Mouse (Mus musculus) ovary, adult 18-20 months (tissue): Measurements from ENCODE around the gene Ripor2.

Source experiments
- DNase-seq: peaks from one replicate; pipeline ENCODE4 v3.0.0; 2022; ENCODE audit warnings: low spot score, mixed read lengths

Ripor2 gene

DNA sequence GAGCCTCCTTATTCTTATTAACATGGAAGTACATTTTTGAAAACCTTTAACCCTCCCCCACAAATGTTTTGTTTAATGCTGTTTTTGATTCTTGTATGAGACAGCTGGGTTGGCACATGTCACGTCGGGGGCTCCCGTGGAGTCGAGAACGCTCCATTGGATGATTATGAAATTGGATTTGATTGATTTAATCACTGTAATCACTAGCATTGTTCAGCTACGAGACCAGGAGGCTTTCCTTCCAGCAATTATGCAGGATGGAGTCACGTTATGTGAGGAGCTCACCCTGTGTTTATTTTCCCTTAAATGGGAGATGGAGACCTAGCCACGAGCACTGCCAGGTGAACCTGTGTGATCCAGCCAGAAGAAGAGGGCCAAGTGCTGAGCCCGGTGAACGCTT, at the start of gene Ripor2:
Gene Ripor2, plus strand, starts transcription at position 357 of the 400 bp plus-strand sequence.
- DNase-seq = no peak

DNA sequence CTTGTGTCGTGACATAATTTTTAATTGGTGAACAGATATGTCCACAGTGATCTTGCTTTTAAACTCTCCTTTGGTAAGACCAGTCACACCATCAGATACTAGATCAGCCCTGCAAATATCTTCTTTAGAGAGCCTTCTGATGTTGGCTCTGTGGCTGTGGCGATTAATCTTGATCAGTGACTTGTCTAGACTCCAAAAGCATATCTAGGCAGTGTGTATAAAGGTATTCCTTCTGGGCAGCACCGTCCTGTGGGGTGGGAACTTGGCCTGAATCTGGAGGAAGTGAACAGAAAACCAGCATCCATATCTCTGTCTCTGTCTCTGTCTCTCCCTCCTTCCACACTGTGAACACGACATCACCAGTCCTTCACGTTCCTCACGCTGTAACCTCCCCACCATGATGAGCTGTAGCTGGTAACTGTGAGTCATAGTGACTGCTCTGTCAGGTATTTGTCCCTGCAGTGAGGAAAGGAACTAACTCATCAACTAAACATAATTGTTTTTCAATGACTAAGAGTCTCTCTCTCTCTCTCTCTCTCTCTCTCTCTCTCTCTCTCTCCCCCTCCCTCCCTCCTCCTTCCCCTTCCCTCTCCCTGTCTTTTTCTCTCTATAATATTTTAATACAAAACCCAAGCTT, 45.3 kb upstream of the Ripor2 start:
- DNase-seq = no peak

GRCm38 (mm10) chr13:24538012-24538411, 44.0 kb upstream of the Ripor2 start:
- no peak for DNase-seq

DNA sequence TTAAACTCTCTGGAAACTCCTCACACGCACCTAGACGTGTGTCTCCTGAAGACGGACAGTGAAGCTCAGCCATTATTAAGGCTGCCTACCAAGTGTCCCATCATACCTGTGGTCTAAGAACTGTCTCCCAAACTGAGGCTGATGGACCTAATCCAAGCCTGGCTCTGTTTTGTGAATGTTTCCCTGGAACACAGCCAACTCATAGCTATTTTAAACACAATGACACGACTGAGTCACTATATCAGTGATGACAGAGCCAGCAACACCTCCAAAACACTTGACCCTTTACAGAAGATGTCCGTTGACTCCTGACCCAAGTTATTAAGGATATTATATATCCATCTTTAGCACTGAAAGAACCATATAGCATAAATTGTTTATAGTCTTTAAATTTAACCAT, 43.0 kb upstream of the Ripor2 start:
- no peak for DNase-seq

- DNase-seq = no peak
These were observed 36.3 kb upstream of the Ripor2 start for GRCm38 (mm10) chr13:24545677-24546076.

- DNase-seq = no peak
These were observed 35.1 kb upstream of the Ripor2 start for GRCm38 (mm10) chr13:24546801-24547459.

DNA sequence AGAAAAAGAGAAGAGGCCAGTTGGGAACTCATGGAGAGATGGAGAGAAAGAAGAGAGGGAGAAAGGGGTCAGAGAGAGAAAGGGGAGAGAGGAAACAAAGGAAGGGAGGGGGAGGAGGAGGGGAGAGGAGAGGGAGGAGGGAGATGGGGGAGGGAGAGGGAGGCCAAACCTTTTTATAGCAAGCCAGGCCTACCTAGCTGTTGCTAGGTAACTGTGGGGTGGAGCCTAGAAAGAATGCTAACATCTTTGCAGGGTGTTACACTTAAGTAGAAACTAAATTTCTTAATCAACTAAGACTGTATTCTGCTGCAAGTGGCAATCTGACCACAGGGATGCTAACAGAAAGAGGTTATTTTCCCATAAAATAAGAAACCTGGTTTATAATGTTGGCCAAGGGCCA, 33.1 kb upstream of the Ripor2 start:
- no peak for DNase-seq

- no peak for DNase-seq
These were observed 30.7 kb upstream of the Ripor2 start for GRCm38 (mm10) chr13:24551100-24551931.

- DNase-seq = no peak
These were observed 29.9 kb upstream of the Ripor2 start for GRCm38 (mm10) chr13:24552039-24552438.

DNA sequence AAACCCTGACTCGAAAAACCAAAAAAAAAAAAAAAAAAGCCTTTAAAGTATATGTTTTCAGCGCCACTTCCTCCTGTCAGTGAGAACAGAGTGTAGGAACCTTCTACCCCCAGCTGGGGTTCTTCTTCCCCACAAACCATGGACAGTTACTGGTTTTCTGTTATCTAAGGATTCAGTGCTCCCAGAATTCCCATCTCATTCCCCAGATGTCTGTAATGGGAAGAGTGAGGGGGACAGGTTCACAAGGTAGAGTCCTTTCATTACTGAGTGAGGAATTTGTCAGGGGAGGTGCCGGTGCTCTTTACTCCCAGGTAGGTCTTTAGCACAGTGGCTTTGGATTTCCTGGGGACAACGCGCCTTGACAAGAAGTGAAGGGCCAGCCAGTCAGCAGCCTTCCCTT, 20.6 kb upstream of the Ripor2 start:
- no peak for DNase-seq

GRCm38 (mm10) chr13:24564706-24565105, 17.3 kb upstream of the Ripor2 start:
- no peak for DNase-seq

DNA sequence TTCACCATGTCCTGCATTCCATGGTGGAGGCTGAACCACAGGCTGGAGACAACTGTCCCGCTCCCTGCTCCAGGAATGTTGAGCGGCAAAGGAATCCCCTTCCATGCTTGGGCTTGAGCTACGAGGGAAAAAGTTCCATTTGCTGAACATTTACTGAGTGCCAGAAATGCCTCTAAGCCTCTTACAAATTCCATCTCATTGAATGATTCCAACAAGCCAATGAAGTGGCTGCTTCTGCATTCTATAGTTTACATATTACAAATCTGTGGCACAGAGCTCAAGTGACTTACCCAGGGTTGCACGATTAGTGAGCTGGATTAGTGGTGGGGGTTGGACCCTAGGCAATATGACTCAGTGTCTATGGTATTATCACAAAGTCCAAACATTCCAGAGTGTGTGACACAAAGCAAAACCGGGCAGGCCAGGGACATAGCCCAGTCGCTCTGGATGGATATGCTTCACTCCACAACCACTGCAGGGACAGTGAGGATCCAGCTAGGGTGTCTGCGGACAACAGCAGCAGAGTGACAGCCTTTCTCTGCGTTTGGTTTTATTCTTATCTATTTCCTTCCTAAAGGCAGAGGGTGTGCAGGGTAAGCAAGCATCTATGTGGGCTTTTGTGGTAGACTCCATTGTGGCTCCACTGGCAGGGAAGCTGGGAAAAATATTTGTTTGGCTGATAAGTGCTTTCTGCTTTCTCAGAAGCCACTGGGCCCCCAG, 16.6 kb upstream of the Ripor2 start:
- DNase-seq = no peak

DNA sequence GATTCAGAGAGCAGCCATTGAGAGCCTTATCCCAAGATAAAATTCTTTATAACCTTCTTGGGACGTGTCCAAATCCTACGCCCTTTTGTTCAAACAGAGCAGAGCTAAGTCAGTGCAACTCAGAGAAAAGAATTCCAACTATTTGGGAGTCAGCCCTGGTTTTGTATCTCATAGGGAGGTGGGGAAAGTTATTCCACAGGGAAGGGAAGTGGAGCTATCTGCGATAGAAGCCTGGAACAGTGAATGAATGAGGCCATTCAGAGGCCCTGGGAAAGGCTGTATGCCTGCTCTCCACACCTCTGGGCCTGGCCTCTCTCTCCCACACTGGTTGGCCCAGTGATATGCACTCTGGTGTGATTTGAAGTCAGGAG, 16.1 kb upstream of the Ripor2 start:
- peak; percentile 16 for DNase-seq

DNA sequence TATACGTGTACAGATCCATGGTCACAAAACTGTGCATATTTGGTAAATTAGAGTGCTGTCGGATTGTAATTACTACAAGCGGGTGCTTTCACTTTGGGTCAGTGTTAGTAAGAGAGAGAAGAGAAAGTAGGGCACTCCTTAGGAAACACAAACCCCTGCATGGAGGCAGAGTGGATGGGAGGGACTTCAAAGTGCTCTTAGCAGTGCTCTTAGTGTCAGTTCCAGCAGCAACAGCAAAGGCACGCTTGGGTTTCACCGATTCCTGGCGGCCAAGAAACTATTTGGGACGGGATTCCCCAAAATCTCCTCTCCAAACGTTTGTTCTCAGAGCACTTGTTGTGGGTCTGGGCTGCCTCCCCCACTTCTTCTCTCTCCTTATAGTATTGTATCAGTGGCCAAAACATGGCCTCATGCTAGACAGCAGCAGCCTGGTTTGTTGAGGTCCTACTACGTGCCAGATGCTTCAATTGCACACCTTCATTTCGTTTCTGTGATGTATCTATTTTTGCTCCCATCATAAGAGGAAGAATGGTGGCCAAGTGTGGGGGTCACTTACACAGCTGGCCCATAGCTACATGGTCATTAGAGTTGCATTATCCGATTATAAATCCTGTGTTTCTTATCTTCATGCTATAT, 14.7 kb upstream of the Ripor2 start:
- no peak for DNase-seq

GRCm38 (mm10) chr13:24569066-24569465, 12.9 kb upstream of the Ripor2 start:
- DNase-seq = no peak

- DNase-seq = no peak
These were observed 11.3 kb upstream of the Ripor2 start for GRCm38 (mm10) chr13:24570716-24571115.

DNA sequence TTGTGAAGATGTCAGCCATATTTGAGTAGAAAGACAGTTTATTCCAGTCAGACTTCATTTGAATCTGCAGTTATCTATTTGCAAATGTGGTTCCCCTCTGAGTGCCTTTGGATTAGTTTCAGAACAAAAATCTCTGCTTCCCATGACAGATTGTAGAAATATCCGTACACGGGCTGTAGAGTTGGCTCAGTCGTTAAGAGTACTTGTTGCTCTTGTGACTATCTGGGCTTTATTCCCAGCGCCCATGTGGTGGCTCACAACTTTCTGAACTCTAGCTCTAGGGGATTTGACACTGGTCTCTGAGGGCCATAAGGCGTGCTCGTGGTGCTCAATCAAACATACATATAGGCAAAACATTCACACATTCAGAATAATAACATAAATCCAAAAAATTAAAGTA, 10.1 kb upstream of the Ripor2 start:
- no peak for DNase-seq

DNA sequence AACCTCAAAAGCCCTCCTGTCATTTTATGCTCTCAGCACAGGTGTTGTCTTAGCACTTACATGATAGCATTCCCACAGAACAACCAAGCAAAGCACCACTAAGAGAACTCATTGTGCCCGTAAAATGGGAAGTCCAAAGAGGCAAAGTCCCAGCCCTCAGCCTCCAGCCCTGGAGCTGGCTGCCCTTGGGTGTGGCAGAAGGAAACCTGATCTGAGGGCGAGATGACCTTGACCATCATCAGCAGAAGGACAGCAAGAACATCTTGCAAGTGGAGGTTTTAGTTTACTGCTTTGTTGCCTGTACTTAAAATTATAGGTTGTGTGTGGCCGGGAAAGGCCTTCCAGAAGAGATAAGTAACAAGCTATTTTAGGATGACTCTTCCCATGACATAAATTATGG, 6.9 kb upstream of the Ripor2 start:
- DNase-seq = no peak

DNA sequence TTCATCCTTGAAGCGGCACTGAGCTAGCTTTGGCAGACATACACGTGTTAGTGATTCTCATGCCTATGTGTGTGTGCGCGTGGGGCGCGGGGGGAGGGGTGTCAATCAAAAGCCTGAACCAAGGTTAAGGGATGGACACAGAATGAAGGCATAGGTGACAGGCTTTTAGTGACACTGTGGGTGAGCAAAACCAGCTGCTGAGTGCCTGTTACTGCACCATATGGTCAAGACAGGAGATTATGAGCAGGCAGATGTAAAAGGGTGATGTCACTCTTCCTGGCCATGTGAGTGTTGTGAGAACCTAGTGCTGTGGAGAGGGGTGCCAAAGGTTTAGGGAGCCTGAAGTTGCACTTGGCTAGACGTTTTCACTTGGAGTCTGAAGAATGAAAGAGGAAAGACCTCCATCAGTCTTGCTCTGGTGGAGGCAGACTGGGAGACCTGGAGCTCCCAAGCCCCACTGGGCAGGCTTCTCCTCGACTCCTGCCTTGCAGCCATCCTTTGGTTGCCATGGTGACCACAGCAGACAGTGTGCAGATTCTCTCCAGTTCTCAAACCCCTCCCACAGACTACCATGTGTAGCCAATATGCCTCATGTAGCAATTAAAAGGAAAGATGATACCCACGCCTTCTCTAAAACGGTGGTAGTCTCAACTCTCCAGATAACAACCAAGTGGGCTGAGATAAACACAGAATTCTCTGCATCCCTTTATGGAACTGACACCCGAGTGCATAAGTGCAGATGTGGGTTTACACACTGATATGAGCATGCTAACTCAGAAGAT, 5.5 kb upstream of the Ripor2 start:
- DNase-seq = peak; percentile 40

DNA sequence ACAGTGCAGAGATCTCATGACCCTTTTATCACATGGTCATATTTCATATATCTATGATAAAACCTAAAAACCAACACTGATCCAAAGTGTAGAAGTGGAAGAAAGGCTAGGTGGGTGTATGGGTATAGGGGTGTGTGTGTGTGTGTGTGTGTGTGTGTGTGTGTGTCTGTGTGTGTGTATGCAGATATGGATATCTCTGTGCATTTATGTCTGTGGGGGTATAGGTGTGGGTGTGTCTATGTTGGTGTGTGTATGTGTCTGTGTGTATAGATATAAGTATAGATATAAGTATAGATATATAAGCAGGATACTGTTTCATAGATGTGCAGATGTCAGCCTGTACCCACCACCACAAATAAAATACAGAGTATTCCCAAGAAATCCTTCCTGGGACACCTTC, 3.7 kb upstream of the Ripor2 start:
- DNase-seq = no peak

GRCm38 (mm10) chr13:24580759-24581158, 1.2 kb upstream of the Ripor2 start:
- no peak for DNase-seq
